29 mouse cellular contexts compared by ENCODE assay signal in the genomic region with DNA sequence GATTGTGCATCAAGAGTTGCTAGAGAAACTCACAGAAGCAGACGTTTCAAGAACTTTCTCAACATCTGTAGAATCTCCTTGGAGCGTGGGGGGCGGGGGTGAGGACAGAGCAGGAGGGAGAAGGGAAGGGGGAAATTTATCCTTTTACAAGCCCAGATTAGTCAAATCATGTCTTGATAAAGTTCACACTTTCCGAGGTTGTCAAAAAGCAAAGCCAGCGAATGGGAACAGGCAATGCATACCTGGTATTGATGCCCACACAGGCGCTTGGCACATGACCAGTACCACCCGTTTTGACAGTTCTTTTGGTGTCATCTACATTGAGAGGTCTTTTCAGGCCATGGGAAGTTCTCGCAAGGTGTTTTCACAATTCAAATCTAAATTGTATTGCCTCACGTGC.
"Had no signal": no experiment of that assay in that cellular context is flagged by ENCODE, and none has a peak within 500 bp of the region (broad histone marks: within the 10 kb centered on the region; RNA-seq: fewer than 3 reads in every experiment).

No protein-coding gene starts in this region.

- H3K27ac ChIP-seq: heart, embryonic 13.5 days; heart, embryonic 15.5 days; hindbrain, embryonic 10.5 days; hindbrain, embryonic 12.5 days; hindbrain, embryonic 13.5 days; hindbrain, embryonic 14.5 days; hindbrain, embryonic 15.5 days; hindbrain, postnatal 0 days; intestine, embryonic 15.5 days; kidney, embryonic 15.5 days; kidney, postnatal 0 days; layer of hippocampus, adult 2 months; left cerebral cortex, adult 2 months had no signal

- DNase-seq: heart, postnatal 10 days; heart, postnatal 14 days; heart, postnatal 36 days; kidney, adult 11 months; kidney, adult 18-20 months; kidney, adult 2 months; kidney, adult 8-10 months; kidney, adult 9 months; kidney, postnatal 10 days; kidney, postnatal 14 days; kidney, postnatal 25 days; kidney, postnatal 36 days; kidney, postnatal 4 days; layer of hippocampus, adult 9-11 months; layer of hippocampus, postnatal 36 days had no signal

- H3K36me3 ChIP-seq: hindbrain, embryonic 10.5 days; hindbrain, embryonic 12.5 days; hindbrain, embryonic 13.5 days; hindbrain, embryonic 15.5 days; intestine, embryonic 15.5 days had no signal

- H3K4me1 ChIP-seq: heart, embryonic 12.5 days; heart, embryonic 13.5 days; heart, embryonic 15.5 days; hindbrain, embryonic 10.5 days; hindbrain, embryonic 12.5 days; hindbrain, embryonic 13.5 days; hindbrain, embryonic 15.5 days; intestine, embryonic 15.5 days; kidney, embryonic 15.5 days had no signal

- H3K27me3 ChIP-seq: heart, embryonic 12.5 days; heart, embryonic 13.5 days; heart, embryonic 15.5 days; hindbrain, embryonic 12.5 days; hindbrain, embryonic 13.5 days; hindbrain, embryonic 15.5 days; intestine, embryonic 15.5 days; kidney, embryonic 15.5 days had no signal

- H3K4me3 ChIP-seq: heart, embryonic 12.5 days; heart, embryonic 13.5 days; heart, embryonic 15.5 days; hindbrain, embryonic 10.5 days; hindbrain, embryonic 12.5 days; hindbrain, embryonic 13.5 days; hindbrain, embryonic 15.5 days; intestine, embryonic 15.5 days; kidney, embryonic 15.5 days; layer of hippocampus, adult 2 months; left cerebral cortex, adult 2 months had no signal

- H3K9me3 ChIP-seq: heart, embryonic 12.5 days; heart, embryonic 15.5 days; hindbrain, embryonic 10.5 days; hindbrain, embryonic 12.5 days; hindbrain, embryonic 13.5 days; hindbrain, embryonic 15.5 days; intestine, embryonic 15.5 days; kidney, embryonic 15.5 days had no signal
